In the genomic region with DNA sequence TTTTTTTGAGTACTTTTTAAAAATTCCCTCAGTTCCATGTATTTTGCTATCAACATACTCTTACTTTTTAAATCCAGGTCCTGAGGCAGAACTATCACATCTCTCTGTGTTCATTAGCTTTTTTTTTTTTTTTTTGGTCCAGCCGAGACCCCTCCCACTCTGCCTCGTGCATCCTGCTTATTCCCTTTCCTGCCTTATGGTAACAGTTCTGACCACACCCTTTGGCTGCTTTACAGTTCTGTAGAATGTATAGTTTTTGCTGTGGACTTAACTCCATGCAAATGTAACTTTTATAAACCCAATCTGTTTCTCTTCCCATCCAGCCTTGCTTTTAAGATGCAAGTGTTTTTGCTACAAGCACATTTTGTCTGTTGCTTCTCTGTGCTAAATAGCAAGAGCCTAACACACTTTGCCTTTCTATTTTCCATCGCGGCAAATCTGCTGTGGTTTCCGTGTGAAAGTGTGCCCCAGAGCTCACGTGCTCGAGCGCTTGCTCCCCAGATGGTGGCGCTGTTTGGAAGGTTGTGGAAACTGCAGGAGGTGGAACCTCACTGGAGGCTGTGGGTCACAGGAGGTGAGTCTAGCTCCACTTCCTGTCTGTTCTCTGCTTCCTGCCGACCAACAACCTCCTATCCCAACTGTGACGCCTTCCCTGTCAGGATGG, we compare ENCODE assay signal across 9 mouse cellular contexts.
DNase-seq lines count a peak whose midpoint lies in the region; ATAC-seq and TF ChIP-seq lines count a peak whose summit lies in the region.
"Had no signal": no experiment of that assay in that cellular context is flagged by ENCODE, and none has a peak within 500 bp of the region (broad histone marks: within the 10 kb centered on the region; RNA-seq: fewer than 3 reads in every experiment).

No protein-coding gene starts in this region.

- TF ChIP-seq CTCF in embryonic fibroblast, embryonic 13.5 days (IDR thresholded peaks at IDR 0.05; ENCODE audit: borderline replicate concordance, insufficient read depth, low read length), result peak; percentile 49; the same call in 1 of the 2 replicates

- ATAC-seq in midbrain, embryonic 13.5 days, result no peak
- no peak for ATAC-seq in hindbrain, embryonic 15.5 days (ENCODE audit: low FRiP score, low read depth)

- 74% methylated on average over 11 of the region's 11 CpGs for WGBS in midbrain, embryonic 10.5 days
- 76% methylated on average over 11 of the region's 11 CpGs for WGBS in midbrain, embryonic 13.5 days
- WGBS in hindbrain, embryonic 15.5 days, result 67% methylated on average over 11 of the region's 11 CpGs

- no peak overlapping the region for H3K4me2 ChIP-seq in midbrain, embryonic 13.5 days (replicated peaks)
- H3K4me2 ChIP-seq in hindbrain, embryonic 15.5 days, result peak overlapping the region; percentile 7; the same call in 1 of the 2 replicates
- H3K4me2 ChIP-seq: midbrain, embryonic 12.5 days had no signal

- intact Hi-C loops in left cerebral cortex, postnatal 4 days (cut with DNase I), result loop anchor here (5.0 kb wide), 1 partner anchor 93 kb away; the partner anchor contains the start of gene Vldlr

- DNase-seq in midbrain, embryonic 10.5 days (ENCODE audit: low spot score), result peak; percentile 15
- DNase-seq in adrenal gland, postnatal 36 days, result peak; percentile 63 to 74
- peak; percentile 70 for DNase-seq in left cerebral cortex, postnatal 4 days
- DNase-seq in right cerebral cortex, postnatal 14 days, result peak; percentile 67
- DNase-seq in MN1 (ENCODE audit: low spot score), result no peak

- H3K27me3 ChIP-seq in midbrain, embryonic 10.5 days (ENCODE audit: low read depth, poor library complexity, severe bottlenecking), result no peaks in the 10 kb centered on the region
- H3K27me3 ChIP-seq in midbrain, embryonic 13.5 days, result no peaks in the 10 kb centered on the region
- no peaks in the 10 kb centered on the region for H3K27me3 ChIP-seq in hindbrain, embryonic 15.5 days
- H3K27me3 ChIP-seq: midbrain, embryonic 12.5 days had no signal

- no peak for TF ChIP-seq POLR2A in embryonic fibroblast, embryonic 13.5 days (IDR thresholded peaks at IDR 0.05; ENCODE audit: low read depth, low read length)

- H3K4me1 ChIP-seq in midbrain, embryonic 10.5 days, result no peaks in the 10 kb centered on the region
- H3K4me1 ChIP-seq in midbrain, embryonic 13.5 days (replicated peaks), result peaks cover 16% of the 10 kb centered on the region; the same call in 1 of the 2 replicates
- H3K4me1 ChIP-seq in embryonic fibroblast, embryonic 13.5 days (ENCODE audit: control insufficient read depth, insufficient read depth, low read length), result no peaks in the 10 kb centered on the region
- peaks cover 17% of the 10 kb centered on the region for H3K4me1 ChIP-seq in hindbrain, embryonic 15.5 days (replicated peaks)
- H3K4me1 ChIP-seq: midbrain, embryonic 12.5 days had no signal

- no peak overlapping the region for H3K4me3 ChIP-seq in midbrain, embryonic 10.5 days
- no peak overlapping the region for H3K4me3 ChIP-seq in midbrain, embryonic 13.5 days (replicated peaks)
- H3K4me3 ChIP-seq in embryonic fibroblast, embryonic 13.5 days (ENCODE audit: insufficient read depth, low read length), result no peak overlapping the region
- no peak overlapping the region for H3K4me3 ChIP-seq in hindbrain, embryonic 15.5 days
- H3K4me3 ChIP-seq: midbrain, embryonic 12.5 days had no signal

- no peak overlapping the region for H3K9ac ChIP-seq in midbrain, embryonic 13.5 days (replicated peaks)
- no peak overlapping the region for H3K9ac ChIP-seq in hindbrain, embryonic 15.5 days
- H3K9ac ChIP-seq: midbrain, embryonic 12.5 days had no signal

- H3K36me3 ChIP-seq in midbrain, embryonic 10.5 days, result no peaks in the 10 kb centered on the region
- H3K36me3 ChIP-seq in midbrain, embryonic 13.5 days, result no peaks in the 10 kb centered on the region
- H3K36me3 ChIP-seq in hindbrain, embryonic 15.5 days, result no peaks in the 10 kb centered on the region
- H3K36me3 ChIP-seq: midbrain, embryonic 12.5 days had no signal

- H3K9me3 ChIP-seq in midbrain, embryonic 10.5 days (replicated peaks), result no peaks in the 10 kb centered on the region
- no peaks in the 10 kb centered on the region for H3K9me3 ChIP-seq in midbrain, embryonic 13.5 days
- H3K9me3 ChIP-seq in hindbrain, embryonic 15.5 days, result no peaks in the 10 kb centered on the region
- H3K9me3 ChIP-seq: midbrain, embryonic 12.5 days had no signal

- no peak overlapping the region for H3K27ac ChIP-seq in midbrain, embryonic 10.5 days (replicated peaks)
- no peak overlapping the region for H3K27ac ChIP-seq in midbrain, embryonic 13.5 days
- no peak overlapping the region for H3K27ac ChIP-seq in embryonic fibroblast, embryonic 13.5 days (ENCODE audit: insufficient read depth, low read length)
- no peak overlapping the region for H3K27ac ChIP-seq in hindbrain, embryonic 15.5 days (replicated peaks)
- H3K27ac ChIP-seq: midbrain, embryonic 12.5 days had no signal
